Mouse (Mus musculus): ENCODE results near the gene Mutyh.

Mutyh gene

GRCm38 (mm10) chr4:116807197-116808129, at the start of gene Mutyh, which contains the start of gene Toe1:
Gene Mutyh (plus strand): TSS chr4:116807723.
Gene Toe1 (minus strand): TSS chr4:116807640.
- peak; percentile 92 for DNase-seq

GRCm38 (mm10) chr4:116761914-116762313, 45.6 kb upstream of the Mutyh start:
- DNase-seq = no peak

- no peak for DNase-seq
Observed at GRCm38 (mm10) chr4:116764001-116764400, 43.5 kb upstream of the Mutyh start.

- DNase-seq = no peak
Observed at GRCm38 (mm10) chr4:116768510-116768909, 39.0 kb upstream of the Mutyh start.

- DNase-seq = no peak
Observed at GRCm38 (mm10) chr4:116769060-116769459, 38.5 kb upstream of the Mutyh start.

GRCm38 (mm10) chr4:116776391-116776790, 31.1 kb upstream of the Mutyh start:
- no peak for DNase-seq

GRCm38 (mm10) chr4:116777079-116777478, 30.4 kb upstream of the Mutyh start:
- DNase-seq = no peak

GRCm38 (mm10) chr4:116780541-116780940, 27.0 kb upstream of the Mutyh start:
- DNase-seq = no peak

GRCm38 (mm10) chr4:116781366-116781765, 26.2 kb upstream of the Mutyh start:
- DNase-seq = no peak

- no peak for DNase-seq
Observed at GRCm38 (mm10) chr4:116782171-116782570, 25.4 kb upstream of the Mutyh start.

- DNase-seq = no peak
Observed at GRCm38 (mm10) chr4:116786587-116786986, 20.9 kb upstream of the Mutyh start.

- no peak for DNase-seq
Observed at GRCm38 (mm10) chr4:116787985-116788760, 19.4 kb upstream of the Mutyh start.

GRCm38 (mm10) chr4:116788956-116789355, 18.6 kb upstream of the Mutyh start:
- peak; percentile 78 for DNase-seq

GRCm38 (mm10) chr4:116792453-116792852, 15.1 kb upstream of the Mutyh start:
- no peak for DNase-seq

GRCm38 (mm10) chr4:116794273-116794672, 13.2 kb upstream of the Mutyh start:
- DNase-seq = no peak

GRCm38 (mm10) chr4:116796442-116797110, 10.9 kb upstream of the Mutyh start:
- no peak for DNase-seq

GRCm38 (mm10) chr4:116799901-116800300, 7.6 kb upstream of the Mutyh start:
- DNase-seq = no peak

GRCm38 (mm10) chr4:116811012-116811411, 3.5 kb downstream of the Mutyh start:
- DNase-seq = no peak

GRCm38 (mm10) chr4:116815276-116815675, 7.8 kb downstream of the Mutyh start:
- DNase-seq = no peak

- DNase-seq = no peak
Observed at GRCm38 (mm10) chr4:116817486-116817885, 10.0 kb downstream of the Mutyh start.

- DNase-seq = no peak
Observed at GRCm38 (mm10) chr4:116819968-116820901, 12.7 kb downstream of the Mutyh start.

Measured in thymus, postnatal 25 days (tissue).